Mouse (Mus musculus) myocyte (in vitro differentiated cells): ENCODE measurements around the gene Suds3.

Source experiments
- E2F4 ChIP-seq: IDR thresholded peaks from one replicate; pipeline ENCODE4 v1.6.1; 2011; ENCODE audit warnings: mild to moderate bottlenecking, control low read depth, moderate library complexity; ENCODE audit not compliant: insufficient read depth
- MAX ChIP-seq: IDR thresholded peaks from one replicate; pipeline ENCODE4 v1.6.1; 2011; ENCODE audit warnings: low read depth, mild to moderate bottlenecking, control low read depth
- MYOG ChIP-seq, 3 experiments: IDR thresholded peaks; one replicate each; pipeline ENCODE4 v1.6.1; 2011; ENCODE audit warnings: control low read depth in 2 of 3, low read depth in 2 of 3, mild to moderate bottlenecking in 2 of 3; ENCODE audit not compliant: insufficient read length in 2 of 3, control insufficient read depth in 1 of 3, insufficient read depth in 1 of 3
- POLR2A ChIP-seq: IDR thresholded peaks from one replicate; pipeline ENCODE4 v1.6.1; 2011; ENCODE audit warnings: low read depth, mild to moderate bottlenecking, control low read depth, moderate library complexity; ENCODE audit not compliant: insufficient read length
- POLR2AphosphoS2 ChIP-seq: IDR thresholded peaks from one replicate; pipeline ENCODE4 v1.6.1; 2011; ENCODE audit warnings: low read depth, control low read depth; ENCODE audit not compliant: insufficient read length

DNA sequence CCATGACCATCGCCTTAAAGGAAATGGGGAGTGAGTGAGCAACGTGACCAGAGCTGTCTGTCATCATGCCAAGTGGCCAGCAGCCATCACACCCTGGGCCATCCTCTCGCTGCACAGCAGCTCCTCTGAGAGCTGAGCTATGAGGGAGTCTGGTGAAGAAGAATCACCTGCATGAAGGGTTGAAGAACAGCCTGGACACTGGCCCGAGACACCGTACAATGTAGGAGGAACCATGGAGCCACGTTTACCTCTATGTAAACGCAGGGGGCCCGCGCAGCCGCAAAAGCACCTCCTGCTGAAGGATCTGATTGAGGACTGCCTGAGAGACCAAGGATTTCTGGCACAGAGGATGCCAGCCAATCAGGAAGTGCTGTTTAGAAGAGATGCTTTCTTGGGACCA, 70.8 kb downstream of the Suds3 start:
- no peak for TF ChIP-seq POLR2A
- no peak for TF ChIP-seq MAX
- no peak for TF ChIP-seq MYOG (IDR thresholded peaks at IDR 0.05; ENCODE audit: control insufficient read depth in 1 of 3, insufficient read depth in 1 of 3, insufficient read length in 2 of 3, low read depth in 2 of 3)
- TF ChIP-seq E2F4, result no peak
- no peak for TF ChIP-seq POLR2AphosphoS2
